Mouse (Mus musculus) kidney, embryonic 14.5 days (tissue): Measurements from ENCODE around the gene Sf3a1. TPM values are rescaled to one million over a fixed set of nuclear protein-coding genes. Genes with fewer than 3 reads are reported as not detected.

Experiments
- ATAC-seq: fragments of 200-750 bp; cut with Nextera tagmentation; 2 replicates; pipeline ENCODE4 v1.8.0; 2017; ENCODE audit warnings: moderate number of reproducible peaks, mild to moderate bottlenecking, moderate TSS enrichment, moderate library complexity; ENCODE audit not compliant: low FRiP score, low TSS enrichment
- H3K27ac ChIP-seq: fragments of 300-500 bp; sonication (generic); 2 replicates; pipeline ENCODE4 v1.5.1; 2014; ENCODE audit warnings: low read depth, mild to moderate bottlenecking, low read length, moderate library complexity, mixed read lengths
- H3K27me3 ChIP-seq: fragments of 300-500 bp; sonication (generic); 2 replicates; pipeline ENCODE4 v1.6.1; 2014; ENCODE audit warnings: mild to moderate bottlenecking, low read length; ENCODE audit not compliant: control insufficient read depth, insufficient read depth
- H3K36me3 ChIP-seq: fragments of 300-500 bp; sonication (generic); 2 replicates; pipeline ENCODE4 v1.6.1; 2014; ENCODE audit warnings: low read length, mixed read lengths; ENCODE audit not compliant: control insufficient read depth, insufficient read depth
- H3K4me1 ChIP-seq: fragments of 300-500 bp; sonication (generic); 2 replicates; pipeline ENCODE4 v1.6.1; 2014; ENCODE audit warnings: low read length, mixed read lengths; ENCODE audit not compliant: control insufficient read depth, insufficient read depth
- H3K4me2 ChIP-seq: fragments of 300-500 bp; sonication (generic); replicated peaks from 2 replicates; pipeline ENCODE4 v1.6.1; 2014; ENCODE audit warnings: low read depth, mild to moderate bottlenecking, low read length
- H3K4me3 ChIP-seq: fragments of 300-500 bp; sonication (generic); 2 replicates; pipeline ENCODE4 v1.5.1; 2014; ENCODE audit warnings: mild to moderate bottlenecking, low read length
- H3K9ac ChIP-seq: fragments of 300-500 bp; sonication (generic); 2 replicates; pipeline ENCODE4 v1.6.1; 2014; ENCODE audit warnings: low read depth, mild to moderate bottlenecking, low read length, moderate library complexity
- H3K9me3 ChIP-seq: fragments of 300-500 bp; sonication (generic); 2 replicates; pipeline ENCODE4 v1.6.1; 2016; ENCODE audit warnings: low read length; ENCODE audit not compliant: control insufficient read depth
- WGBS: fragments of 180-500 bp; shearing (Covaris S2); extraction: QIAGEN DNeasy Blood & Tissue Kit; methylation state at CpG from one replicate; pipeline ENCODE4 v1.1.7; 2014; 5-methylcytosine and 5-hydroxymethylcytosine counted together
- polyA plus RNA-seq: library from polyadenylated mRNA; unstranded; fragments of >200 nt; fragmentation: Nextera tagmentation; extraction: Ambion mirVana; gene quantifications from 2 replicates; pipeline ENCODE4 v1.2.1, GENCODE M21; 2014

Gene Sf3a1
- polyA plus RNA-seq, 1 experiment from 2014 or later: 72.5 TPM

GRCm38 (mm10) chr11:4222046-4222950 is 62.1 kb downstream of the Sf3a1 start:
- Histone ChIP-seq H3K9ac (no peak overlapping the region), H3K4me2 (no peak overlapping the region), H3K27ac (no peak overlapping the region), H3K4me3 (no peak overlapping the region), H3K27me3 (0 out of 2 replicates have a peak, but pooled peaks cover 7% of the 10 kb centered on the region), H3K36me3 (no peaks in the 10 kb centered on the region), H3K4me1 (0 out of 2 replicates have a peak, but pooled peaks cover 4% of the 10 kb centered on the region), H3K9me3 (no peaks in the 10 kb centered on the region)
- no peak for ATAC-seq
- 63% methylated on average over 17 of the region's 17 CpGs for WGBS

- 0 out of 2 replicates have a peak, but pooled peaks cover 2% of the 10 kb centered on the region for H3K27me3 ChIP-seq
- WGBS: 26% methylated on average over 7 of the region's 7 CpGs
- no peaks in the 10 kb centered on the region for H3K9me3 ChIP-seq
- no peak overlapping the region for H3K4me2 ChIP-seq
- no peak overlapping the region for H3K27ac ChIP-seq
- no peak for ATAC-seq
- H3K36me3 ChIP-seq: no peaks in the 10 kb centered on the region
- H3K4me1 ChIP-seq: 0 out of 2 replicates have a peak, but pooled peaks cover 4% of the 10 kb centered on the region
- no peak overlapping the region for H3K4me3 ChIP-seq
- no peak overlapping the region for H3K9ac ChIP-seq
Measured at GRCm38 (mm10) chr11:4223393-4224188, 63.4 kb downstream of the Sf3a1 start.

GRCm38 (mm10) chr11:4224223-4224622 is 64.1 kb downstream of the Sf3a1 start:
- no peaks in the 10 kb centered on the region for H3K27me3 ChIP-seq
- 25% methylated on average over 2 of the region's 2 CpGs for WGBS
- H3K27ac ChIP-seq: no peak overlapping the region
- no peaks in the 10 kb centered on the region for H3K36me3 ChIP-seq
- H3K4me2 ChIP-seq: no peak overlapping the region
- 0 out of 2 replicates have a peak, but pooled peaks cover 4% of the 10 kb centered on the region for H3K4me1 ChIP-seq
- ATAC-seq: no peak
- H3K9me3 ChIP-seq: no peaks in the 10 kb centered on the region
- H3K4me3 ChIP-seq: no peak overlapping the region
- no peak overlapping the region for H3K9ac ChIP-seq

- H3K4me1 ChIP-seq: 0 out of 2 replicates have a peak, but pooled peaks cover 4% of the 10 kb centered on the region
- H3K9ac ChIP-seq: no peak overlapping the region
- H3K27ac ChIP-seq: no peak overlapping the region
- no peaks in the 10 kb centered on the region for H3K27me3 ChIP-seq
- WGBS: 78% methylated on average over 5 of the region's 5 CpGs
- no peaks in the 10 kb centered on the region for H3K9me3 ChIP-seq
- no peak for ATAC-seq
- H3K36me3 ChIP-seq: no peaks in the 10 kb centered on the region
- no peak overlapping the region for H3K4me3 ChIP-seq
- H3K4me2 ChIP-seq: no peak overlapping the region
Measured at GRCm38 (mm10) chr11:4226569-4227325, 66.6 kb downstream of the Sf3a1 start.

- Histone ChIP-seq H3K27me3 (no peaks in the 10 kb centered on the region), H3K4me3 (no peak overlapping the region), H3K9me3 (no peaks in the 10 kb centered on the region), H3K36me3 (no peaks in the 10 kb centered on the region), H3K4me2 (no peak overlapping the region), H3K9ac (no peak overlapping the region), H3K4me1 (0 out of 2 replicates have a peak, but pooled peaks cover 4% of the 10 kb centered on the region), H3K27ac (no peak overlapping the region)
- WGBS: 21% methylated on average over 8 of the region's 8 CpGs
- no peak for ATAC-seq
Measured at GRCm38 (mm10) chr11:4228463-4228862, 68.3 kb downstream of the Sf3a1 start.

GRCm38 (mm10) chr11:4229841-4230240 is 69.7 kb downstream of the Sf3a1 start:
- no peaks in the 10 kb centered on the region for H3K36me3 ChIP-seq
- no peaks in the 10 kb centered on the region for H3K4me1 ChIP-seq
- H3K9me3 ChIP-seq: no peaks in the 10 kb centered on the region
- no peak overlapping the region for H3K9ac ChIP-seq
- ATAC-seq: no peak
- H3K4me2 ChIP-seq: no peak overlapping the region
- H3K27ac ChIP-seq: no peak overlapping the region
- 62% methylated on average over 4 of the region's 4 CpGs for WGBS
- no peak overlapping the region for H3K4me3 ChIP-seq
- no peaks in the 10 kb centered on the region for H3K27me3 ChIP-seq

GRCm38 (mm10) chr11:4231435-4231834 is 71.3 kb downstream of the Sf3a1 start:
- H3K4me1 ChIP-seq: no peaks in the 10 kb centered on the region
- no peak overlapping the region for H3K27ac ChIP-seq
- H3K36me3 ChIP-seq: no peaks in the 10 kb centered on the region
- no peaks in the 10 kb centered on the region for H3K27me3 ChIP-seq
- no peak for ATAC-seq
- H3K9ac ChIP-seq: no peak overlapping the region
- H3K4me2 ChIP-seq: no peak overlapping the region
- H3K9me3 ChIP-seq: no peaks in the 10 kb centered on the region
- no peak overlapping the region for H3K4me3 ChIP-seq
- WGBS: 85% methylated on average over 2 of the region's 2 CpGs
